Mouse (Mus musculus): ENCODE results near the gene Fam69a. TPM values are rescaled to one million over a fixed set of nuclear protein-coding genes. Genes with fewer than 3 reads are reported as not detected.
"Not testable (repeated sequence)": the region's sequence is repeated elsewhere in the genome, so short reads cannot be mapped to it uniquely, and the experiment has no call there.

The Fam69a gene
- polyA plus RNA-seq, 1 experiment from 2014 or later: 58.7 TPM

GRCm38 (mm10) chr5:107910084-107910616 is 76.7 kb downstream of the Fam69a start:
- 66% methylated on average over 5 of the region's 5 CpGs for WGBS
- Histone ChIP-seq H3K9me3 (no peaks in the 10 kb centered on the region), H3K27me3 (no peaks in the 10 kb centered on the region), H3K9ac (no peak overlapping the region), H3K36me3 (peaks cover 60% of the 10 kb centered on the region), H3K4me1 (replicated peaks) (no peaks in the 10 kb centered on the region), H3K4me2 (no peak overlapping the region), H3K27ac (replicated peaks) (no peak overlapping the region), H3K4me3 (no peak overlapping the region)
- ATAC-seq (ENCODE audit: low FRiP score, low read depth): no peak

GRCm38 (mm10) chr5:107909668-107910067 is 77.2 kb downstream of the Fam69a start:
- ATAC-seq (ENCODE audit: low FRiP score, low read depth): no peak
- Histone ChIP-seq H3K27ac (replicated peaks) (no peak overlapping the region), H3K9ac (no peak overlapping the region), H3K4me2 (no peak overlapping the region), H3K9me3 (no peaks in the 10 kb centered on the region), H3K27me3 (no peaks in the 10 kb centered on the region), H3K36me3 (peaks cover 65% of the 10 kb centered on the region), H3K4me3 (no peak overlapping the region), H3K4me1 (replicated peaks) (no peaks in the 10 kb centered on the region)
- 89% methylated on average over 3 of the region's 3 CpGs for WGBS

DNA sequence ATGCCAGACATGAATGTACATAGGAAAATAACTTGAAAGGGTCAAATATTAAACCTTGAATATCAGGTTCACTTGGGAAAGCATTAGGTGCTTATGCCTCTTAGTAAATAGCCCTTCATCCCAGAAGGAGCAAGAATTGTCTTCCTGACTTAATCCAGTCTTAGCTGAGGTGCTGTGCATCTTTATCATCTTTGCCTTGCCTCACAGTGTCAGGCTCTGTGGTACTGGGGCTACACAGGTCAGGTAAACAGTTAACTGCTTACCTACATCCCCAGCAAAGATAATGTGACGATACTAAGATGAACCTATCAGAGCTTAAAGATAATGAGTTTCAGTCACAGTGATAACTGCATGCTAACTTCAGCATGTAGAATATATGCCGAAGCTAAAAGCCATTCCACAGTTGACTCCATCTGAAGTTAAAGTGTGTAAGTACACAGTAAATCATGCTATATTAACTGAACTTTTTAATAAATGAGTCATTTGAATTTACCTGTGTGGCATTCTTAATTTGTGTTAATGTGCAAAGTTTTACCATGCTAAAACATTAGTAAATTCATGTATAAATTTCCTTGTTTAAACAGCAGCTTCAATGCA is 78.3 kb downstream of the Fam69a start:
- no peak overlapping the region for H3K4me2 ChIP-seq
- H3K4me3 ChIP-seq: no peak overlapping the region
- peaks cover 74% of the 10 kb centered on the region for H3K36me3 ChIP-seq
- no peaks in the 10 kb centered on the region for H3K9me3 ChIP-seq
- H3K4me1 ChIP-seq (replicated peaks): no peaks in the 10 kb centered on the region
- H3K9ac ChIP-seq: no peak overlapping the region
- no peaks in the 10 kb centered on the region for H3K27me3 ChIP-seq
- ATAC-seq (ENCODE audit: low FRiP score, low read depth): no peak
- no peak overlapping the region for H3K27ac ChIP-seq (replicated peaks)
- 90% methylated on average over 2 of the region's 2 CpGs for WGBS

DNA sequence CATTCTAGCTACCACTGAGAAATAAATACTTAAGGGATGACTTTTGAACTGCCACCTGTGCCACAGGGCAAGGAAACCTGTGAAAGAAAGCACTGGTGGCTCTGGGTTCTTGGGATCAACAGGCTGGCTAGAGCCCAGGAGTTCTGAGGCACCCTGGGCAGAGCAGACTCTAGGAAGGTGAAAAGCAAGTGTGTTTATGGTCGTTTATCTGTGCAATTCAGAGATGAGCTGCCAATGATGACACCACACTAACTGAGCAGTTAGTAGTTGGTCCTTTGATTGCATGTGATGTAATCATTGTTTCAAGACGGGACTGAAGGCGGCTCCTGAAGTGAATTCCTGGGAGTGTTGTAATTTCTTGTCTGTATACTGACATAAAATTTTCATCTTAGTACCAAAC is 82.6 kb downstream of the Fam69a start:
- H3K9me3 ChIP-seq: no peaks in the 10 kb centered on the region

GRCm38 (mm10) chr5:107901014-107901615 is 85.8 kb downstream of the Fam69a start:
- Histone ChIP-seq H3K27ac (replicated peaks) (peak overlapping the region; percentile 93), H3K9ac (peak overlapping the region; percentile 98), H3K36me3 (peaks cover 37% of the 10 kb centered on the region), H3K9me3 (no peaks in the 10 kb centered on the region), H3K4me3 (peak overlapping the region; percentile 96), H3K4me1 (replicated peaks) (peaks cover 17% of the 10 kb centered on the region), H3K27me3 (no peaks in the 10 kb centered on the region), H3K4me2 (peak overlapping the region; percentile 76)
- WGBS: under 1% methylated on average over 23 of the region's 23 CpGs
- no peak for ATAC-seq (ENCODE audit: low FRiP score, low read depth)

More for the DNA sequence above, 82.6 kb downstream of the Fam69a start:
- H3K4me1 ChIP-seq (replicated peaks): peaks cover 17% of the 10 kb centered on the region
- H3K4me2 ChIP-seq: no peak overlapping the region
- H3K36me3 ChIP-seq: peaks cover 68% of the 10 kb centered on the region
- WGBS: 81% methylated on average over 3 of the region's 3 CpGs
- H3K27me3 ChIP-seq: no peaks in the 10 kb centered on the region
- H3K4me3 ChIP-seq: no peak overlapping the region
- H3K9ac ChIP-seq: no peak overlapping the region
- no peak overlapping the region for H3K27ac ChIP-seq (replicated peaks)
- no peak for ATAC-seq (ENCODE audit: low FRiP score, low read depth)

GRCm38 (mm10) chr5:107900206-107901013 is 86.5 kb downstream of the Fam69a start, which contains the start of gene Rpl5:
Gene Rpl5, plus strand, starts transcription at chr5:107900502.
- peaks cover 29% of the 10 kb centered on the region for H3K36me3 ChIP-seq
- H3K4me2 ChIP-seq: peak within 1 kb of the TSS; percentile 76
- no peaks in the 10 kb centered on the region for H3K27me3 ChIP-seq
- WGBS: 4% methylated on average over 66 of the region's 66 CpGs
- H3K27ac ChIP-seq (replicated peaks): peak within 1 kb of the TSS; percentile 93
- H3K4me3 ChIP-seq: peak within 1 kb of the TSS; percentile 96
- ATAC-seq (ENCODE audit: low FRiP score, low read depth): peak; percentile 98
- H3K9me3 ChIP-seq: no peaks in the 10 kb centered on the region
- peaks cover 17% of the 10 kb centered on the region for H3K4me1 ChIP-seq (replicated peaks)
- H3K9ac ChIP-seq: peak within 1 kb of the TSS; percentile 98

DNA sequence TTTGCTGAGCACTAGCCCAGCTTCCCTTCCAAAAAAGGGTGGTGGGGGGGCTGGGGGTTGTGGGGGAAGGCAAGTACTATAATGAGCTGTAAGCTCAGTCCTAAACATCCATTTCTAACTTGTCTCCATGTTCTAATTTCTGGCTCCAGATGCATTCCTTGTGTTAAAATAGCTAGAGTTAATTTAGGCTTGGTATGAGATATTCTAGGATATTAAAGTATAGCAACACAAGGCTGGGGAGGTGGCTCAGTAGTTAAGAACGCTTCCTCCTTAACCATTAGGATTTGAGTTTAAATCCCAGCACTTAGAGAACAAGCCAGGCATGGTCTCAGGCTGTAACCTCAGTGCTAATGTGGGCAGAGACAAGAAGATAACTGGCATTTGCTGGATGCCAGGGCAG is 90.6 kb downstream of the Fam69a start:
- ATAC-seq (ENCODE audit: low FRiP score, low read depth): no peak
- 68% methylated on average over 1 of the region's 1 CpGs for WGBS
- no peak overlapping the region for H3K4me2 ChIP-seq
- no peaks in the 10 kb centered on the region for H3K9me3 ChIP-seq
- H3K27ac ChIP-seq (replicated peaks): no peak overlapping the region
- H3K4me3 ChIP-seq: no peak overlapping the region
- no peaks in the 10 kb centered on the region for H3K27me3 ChIP-seq
- H3K9ac ChIP-seq: no peak overlapping the region
- H3K36me3 ChIP-seq: no peaks in the 10 kb centered on the region
- H3K4me1 ChIP-seq (replicated peaks): peaks cover under 1% of the 10 kb centered on the region

- WGBS: 82% methylated on average over 7 of the region's 7 CpGs
- Histone ChIP-seq H3K27me3 (no peaks in the 10 kb centered on the region), H3K27ac (replicated peaks) (no peak overlapping the region), H3K9ac (no peak overlapping the region), H3K4me1 (replicated peaks) (no peaks in the 10 kb centered on the region), H3K4me3 (no peak overlapping the region), H3K9me3 (no peaks in the 10 kb centered on the region), H3K36me3 (no peaks in the 10 kb centered on the region), H3K4me2 (no peak overlapping the region)
- no peak for ATAC-seq (ENCODE audit: low FRiP score, low read depth)
These were observed 92.2 kb downstream of the Fam69a start for GRCm38 (mm10) chr5:107894676-107895075.

DNA sequence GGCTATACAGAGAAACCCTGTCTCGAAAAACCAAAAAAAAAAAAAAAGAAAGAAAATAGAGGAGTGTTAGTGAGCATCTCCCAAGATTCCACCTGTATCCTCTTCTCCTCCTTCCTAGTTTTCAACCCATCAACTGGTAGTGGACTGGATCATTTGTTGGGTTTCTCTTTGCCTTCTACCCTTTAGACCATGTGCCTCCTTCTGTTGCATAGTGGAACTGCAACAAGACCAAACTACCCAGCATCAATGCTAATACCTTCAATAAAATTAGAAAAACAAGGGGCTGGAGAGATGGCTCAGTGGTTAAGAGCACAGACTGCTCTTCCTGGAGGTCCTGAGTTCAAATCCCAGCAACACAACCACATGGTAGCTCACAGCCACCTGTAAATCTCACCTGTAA is 95.4 kb downstream of the Fam69a start:
- not testable (repeated sequence) for H3K4me3 ChIP-seq; ATAC-seq (ENCODE audit: low FRiP score, low read depth); H3K27ac ChIP-seq (replicated peaks); H3K4me1 ChIP-seq (replicated peaks); H3K9ac ChIP-seq; H3K9me3 ChIP-seq; H3K27me3 ChIP-seq; H3K36me3 ChIP-seq; H3K4me2 ChIP-seq
- WGBS: 86% methylated on average over 1 of the region's 1 CpGs

- H3K27me3 ChIP-seq: no peaks in the 10 kb centered on the region
- H3K9me3 ChIP-seq: no peaks in the 10 kb centered on the region
- no peak overlapping the region for H3K27ac ChIP-seq (replicated peaks)
- no peak overlapping the region for H3K4me2 ChIP-seq
- H3K4me1 ChIP-seq (replicated peaks): no peaks in the 10 kb centered on the region
- no peaks in the 10 kb centered on the region for H3K36me3 ChIP-seq
- H3K9ac ChIP-seq: no peak overlapping the region
- H3K4me3 ChIP-seq: no peak overlapping the region
- 65% methylated on average over 9 of the region's 9 CpGs for WGBS
- no peak for ATAC-seq (ENCODE audit: low FRiP score, low read depth)
These were observed 96.6 kb downstream of the Fam69a start for GRCm38 (mm10) chr5:107889994-107890888.

DNA sequence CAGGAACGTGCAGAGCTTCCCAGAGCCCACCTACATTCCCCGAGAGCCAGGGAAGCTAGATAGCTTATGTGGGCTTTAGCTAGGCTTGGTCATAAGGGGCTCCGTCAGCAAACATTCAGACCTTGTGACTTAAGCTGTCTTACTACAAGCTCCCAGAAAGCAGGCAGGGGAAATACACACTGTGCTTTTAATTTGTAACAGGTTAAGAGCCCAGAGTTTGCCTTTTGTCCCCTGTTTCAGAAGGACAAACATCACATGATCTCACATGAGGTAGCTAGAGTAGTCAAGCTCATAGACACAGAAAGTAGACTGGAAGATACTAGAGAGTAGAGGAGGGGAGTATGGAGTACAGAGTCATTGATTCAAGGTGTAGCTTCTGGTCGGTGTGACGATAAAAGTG is 106.2 kb downstream of the Fam69a start:
- H3K4me1 ChIP-seq (replicated peaks): no peaks in the 10 kb centered on the region
- no peaks in the 10 kb centered on the region for H3K36me3 ChIP-seq
- H3K27ac ChIP-seq (replicated peaks): no peak overlapping the region
- H3K4me2 ChIP-seq: no peak overlapping the region
- H3K9me3 ChIP-seq: no peaks in the 10 kb centered on the region
- H3K27me3 ChIP-seq: no peaks in the 10 kb centered on the region
- H3K9ac ChIP-seq: no peak overlapping the region
- H3K4me3 ChIP-seq: no peak overlapping the region
- ATAC-seq (ENCODE audit: low FRiP score, low read depth): no peak
- 86% methylated on average over 5 of the region's 5 CpGs for WGBS

Data from hindbrain, embryonic 15.5 days (tissue).